Mouse (Mus musculus) embryonic fibroblast, embryonic 13.5 days (primary cell): ENCODE results near the gene Pbx4.

Experiments
- CTCF ChIP-seq: IDR thresholded peaks from 2 replicates; pipeline ENCODE4 v1.5.1; 2011; ENCODE audit warnings: mild to moderate bottlenecking, control low read depth, low read length, moderate library complexity, borderline replicate concordance; ENCODE audit not compliant: insufficient read depth
- POLR2A ChIP-seq: IDR thresholded peaks from 2 replicates; pipeline ENCODE4 v1.6.1; 2011; ENCODE audit warnings: low read depth, mild to moderate bottlenecking, control low read depth, low read length, moderate library complexity

DNA sequence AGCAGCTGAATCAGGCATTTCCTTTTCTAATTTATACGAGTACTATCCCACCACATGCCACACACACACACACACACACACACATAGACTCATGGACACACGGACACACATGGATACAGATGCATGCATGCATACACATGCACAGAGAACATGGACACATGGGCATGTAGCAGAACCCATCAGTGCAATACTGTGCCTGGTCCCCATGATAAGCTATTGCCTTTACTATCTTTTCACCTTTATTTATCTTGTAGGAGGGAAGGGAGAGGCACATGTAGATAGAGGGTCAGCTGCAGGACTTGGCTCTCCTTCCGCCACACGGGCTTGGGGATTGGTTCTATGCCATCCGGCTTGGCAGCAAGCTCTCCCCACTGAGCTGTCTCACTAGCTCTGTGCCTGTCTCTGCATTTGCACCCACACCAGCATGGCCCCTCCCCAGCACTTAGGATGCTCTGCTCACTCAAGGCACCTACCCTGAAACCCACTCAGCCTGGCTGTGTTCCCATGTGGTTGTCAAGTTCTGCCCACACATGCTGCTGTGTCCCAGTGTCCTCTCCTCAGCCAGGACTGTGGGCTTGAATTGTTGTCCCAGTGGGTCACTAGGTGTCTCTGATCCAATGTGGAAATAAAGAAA lies 31.2 kb downstream of the Pbx4 start:
- TF ChIP-seq CTCF = no peak
- no peak for TF ChIP-seq POLR2A
